Mouse (Mus musculus): ENCODE results near the gene Znhit1. TPM values are rescaled to one million over a fixed set of nuclear protein-coding genes. Genes with fewer than 3 reads are reported as not detected.

Znhit1 gene
- polyA plus RNA-seq, 1 experiment = 97.7 TPM

- no peaks in the 10 kb centered on the region for H3K79me2 ChIP-seq (ENCODE audit: control insufficient read depth, insufficient read depth)
- H3K4me3 ChIP-seq = no peak overlapping the region
- H3ac ChIP-seq (ENCODE audit: control insufficient read depth, insufficient read length) = no peak overlapping the region
Measured at GRCm38 (mm10) chr5:136932956-136933355, 54.9 kb downstream of the Znhit1 start.

More at GRCm38 (mm10) chr5:136932956-136933355, 54.9 kb downstream of the Znhit1 start:
- Histone ChIP-seq H3K4me2 (ENCODE audit: low read depth) (no peak overlapping the region), H3K36me3 (ENCODE audit: control insufficient read depth, insufficient read depth) (no peaks in the 10 kb centered on the region), H3K27me3 (ENCODE audit: control insufficient read depth, insufficient read depth, insufficient read length) (no peaks in the 10 kb centered on the region)
- TF ChIP-seq POLR2A (IDR thresholded peaks at IDR 0.05; ENCODE audit: insufficient read length, low read depth) (no peak), REST (IDR thresholded peaks at IDR 0.05; ENCODE audit: insufficient read depth, insufficient read length) (no peak), TCF12 (IDR thresholded peaks at IDR 0.05; ENCODE audit: insufficient read depth, poor library complexity, severe bottlenecking) (no peak), USF1 (IDR thresholded peaks at IDR 0.05; ENCODE audit: low read depth) (no peak)

Other genes starting within 250 kb of the Znhit1 start
- gene Col26a1, start 104.8 kb downstream of the Znhit1 start, polyA plus RNA-seq (2012; fragmentation: generic; extraction: Trizol) = 1.00 TPM
- gene Ift22, start 79.9 kb downstream of the Znhit1 start, polyA plus RNA-seq (2012; fragmentation: generic; extraction: Trizol) = 19.6 TPM
- 283 TPM for gene Fis1, start 34.7 kb downstream of the Znhit1 start, polyA plus RNA-seq (2012; fragmentation: generic; extraction: Trizol)
- gene Cldn15, start 21.4 kb downstream of the Znhit1 start, polyA plus RNA-seq (2012; fragmentation: generic; extraction: Trizol) = 0.23 TPM
- gene Plod3, start 1.0 kb downstream of the Znhit1 start, polyA plus RNA-seq (2012; fragmentation: generic; extraction: Trizol) = 124 TPM
- gene Vgf, start 38.4 kb upstream of the Znhit1 start, polyA plus RNA-seq (2012; fragmentation: generic; extraction: Trizol) = 0.04 TPM
- 172 TPM for gene Ap1s1, start 58.1 kb upstream of the Znhit1 start, polyA plus RNA-seq (2012; fragmentation: generic; extraction: Trizol)
- 17.6 TPM for gene Serpine1, start 84.2 kb upstream of the Znhit1 start, polyA plus RNA-seq (2012; fragmentation: generic; extraction: Trizol)
- gene Trim56, start 128.2 kb upstream of the Znhit1 start, polyA plus RNA-seq (2012; fragmentation: generic; extraction: Trizol) = 5.9 TPM
- not detected for gene Muc3, start 161.3 kb upstream of the Znhit1 start, polyA plus RNA-seq (2012; fragmentation: generic; extraction: Trizol)
- gene Muc3a, start 224.4 kb upstream of the Znhit1 start, polyA plus RNA-seq (2012; fragmentation: generic; extraction: Trizol) = not detected